Mouse (Mus musculus) forebrain, postnatal 0 days (tissue): ENCODE measurements around the gene Dll1. TPM values are rescaled to one million over a fixed set of nuclear protein-coding genes. Genes with fewer than 3 reads are reported as not detected.

Experiments used
- ATAC-seq: fragments of 200-750 bp; cut with Nextera tagmentation; 2 replicates; pipeline ENCODE4 v1.8.0; 2017; ENCODE audit warnings: mild to moderate bottlenecking, moderate library complexity
- DNase-seq: peaks from one replicate; pipeline ENCODE4 v3.0.0-alpha.2; 2015
- H3K27ac ChIP-seq: fragments of 300-500 bp; sonication (generic); 2 replicates; pipeline ENCODE4 v1.5.1; 2014; ENCODE audit warnings: low read depth, mild to moderate bottlenecking, antibody characterized with exemption, low read length, moderate library complexity, mixed read lengths
- H3K27me3 ChIP-seq: fragments of 300-500 bp; sonication (generic); 2 replicates; pipeline ENCODE4 v1.6.1; 2014; ENCODE audit warnings: mild to moderate bottlenecking, low read length, mixed read lengths; ENCODE audit not compliant: insufficient read depth
- H3K36me3 ChIP-seq: fragments of 300-500 bp; sonication (generic); 2 replicates; pipeline ENCODE4 v1.6.1; 2014; ENCODE audit warnings: mild to moderate bottlenecking, moderate library complexity; ENCODE audit not compliant: insufficient read depth
- H3K4me1 ChIP-seq: fragments of 300-500 bp; sonication (generic); 2 replicates; pipeline ENCODE4 v1.6.1; 2014; ENCODE audit warnings: antibody characterized with exemption; ENCODE audit not compliant: insufficient read depth
- H3K4me2 ChIP-seq: fragments of 300-500 bp; sonication (generic); 2 replicates; pipeline ENCODE4 v1.6.1; 2014; ENCODE audit warnings: low read depth, mild to moderate bottlenecking, moderate library complexity
- H3K4me3 ChIP-seq: fragments of 300-500 bp; sonication (generic); 2 replicates; pipeline ENCODE4 v1.5.1; 2014; ENCODE audit warnings: low read depth, low read length, mixed read lengths
- H3K9ac ChIP-seq: fragments of 300-500 bp; sonication (generic); 2 replicates; pipeline ENCODE4 v1.6.1; 2014; ENCODE audit warnings: mild to moderate bottlenecking
- H3K9me3 ChIP-seq: fragments of 300-500 bp; sonication (generic); 2 replicates; pipeline ENCODE4 v1.6.1; 2016; ENCODE audit warnings: low read length
- CTCF ChIP-seq: sonication (generic); IDR thresholded peaks from 2 replicates; pipeline ENCODE4 v1.5.1; 2016; ENCODE audit warnings: antibody characterized with exemption, control low read depth, low read depth
- WGBS: fragments of 180-500 bp; shearing (Covaris S2); extraction: QIAGEN DNeasy Blood & Tissue Kit; methylation state at CpG from one replicate; pipeline ENCODE4 v1.1.7; 2014; 5-methylcytosine and 5-hydroxymethylcytosine counted together
- polyA plus RNA-seq: library from polyadenylated mRNA; unstranded; fragments of >200 nt; fragmentation: Nextera tagmentation; extraction: Ambion mirVana; gene quantifications from 2 replicates; pipeline ENCODE4 v1.2.1, GENCODE M21; 2015
- total RNA-seq: library from RNA; depleted of rRNA; stranded (reverse); fragments of >200 nt; gene quantifications from 2 replicates; pipeline ENCODE4 v1.2.3, GENCODE M21; 2014; rRNA removed

Dll1 gene
- 23.5 and 31.9 TPM in 2 replicates for total RNA-seq
- polyA plus RNA-seq: 9.9 and 12.3 TPM in 2 replicates

- peak within 1 kb of the TSS; percentile 90 for H3K27ac ChIP-seq
- peak within 1 kb of the TSS; percentile 81 for H3K4me3 ChIP-seq
- peak within 1 kb of the TSS; percentile 84 for H3K9ac ChIP-seq
- H3K36me3 ChIP-seq: peaks cover 5% of the 10 kb centered on the region; the same call in 1 of the 2 replicates
- DNase-seq: peak; percentile 76
- peak within 1 kb of the TSS; percentile 97 for H3K4me2 ChIP-seq
- no peaks in the 10 kb centered on the region for H3K27me3 ChIP-seq
- TF ChIP-seq CTCF: 0 out of 2 replicates have a peak, but pooled peaks have one; percentile 3
- no peaks in the 10 kb centered on the region for H3K9me3 ChIP-seq
- 3% methylated on average over 36 of the region's 36 CpGs for WGBS
- ATAC-seq: peak; percentile 45
- peaks cover 30% of the 10 kb centered on the region for H3K4me1 ChIP-seq
Observed at GRCm38 (mm10) chr17:15376494-15377181, at the start of gene Dll1. Gene Dll1 (minus strand): TSS chr17:15376872.

DNA sequence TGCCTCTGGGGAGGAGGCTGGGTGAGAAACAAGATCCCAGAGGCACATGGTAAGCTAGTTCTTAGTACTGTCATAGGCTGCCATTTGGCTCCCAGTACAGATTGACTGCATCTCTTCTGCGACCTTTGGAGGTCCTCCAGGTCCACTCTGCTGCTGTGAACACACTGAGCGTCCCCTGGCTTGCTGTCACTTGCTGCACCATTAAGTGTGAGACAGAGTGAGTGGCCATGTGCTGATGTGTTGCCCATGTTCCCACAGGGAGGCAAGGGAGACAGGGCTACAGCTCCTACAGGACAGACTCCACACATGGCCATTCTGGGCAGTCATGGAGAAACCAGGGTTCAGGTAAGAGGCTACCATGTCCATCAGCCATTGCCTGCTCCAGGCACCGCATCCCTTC lies 49.3 kb upstream of the Dll1 start:
- no peak overlapping the region for H3K4me3 ChIP-seq
- H3K27ac ChIP-seq: no peak overlapping the region
- DNase-seq (no peak), ATAC-seq (no peak)
- H3K27me3 ChIP-seq: no peaks in the 10 kb centered on the region
- H3K9me3 ChIP-seq: no peaks in the 10 kb centered on the region
- H3K36me3 ChIP-seq: peaks cover 88% of the 10 kb centered on the region
- no peak overlapping the region for H3K4me2 ChIP-seq
- H3K4me1 ChIP-seq: no peaks in the 10 kb centered on the region
- H3K9ac ChIP-seq: no peak overlapping the region
- 95% methylated on average over 3 of the region's 3 CpGs for WGBS
- TF ChIP-seq CTCF: no peak

DNA sequence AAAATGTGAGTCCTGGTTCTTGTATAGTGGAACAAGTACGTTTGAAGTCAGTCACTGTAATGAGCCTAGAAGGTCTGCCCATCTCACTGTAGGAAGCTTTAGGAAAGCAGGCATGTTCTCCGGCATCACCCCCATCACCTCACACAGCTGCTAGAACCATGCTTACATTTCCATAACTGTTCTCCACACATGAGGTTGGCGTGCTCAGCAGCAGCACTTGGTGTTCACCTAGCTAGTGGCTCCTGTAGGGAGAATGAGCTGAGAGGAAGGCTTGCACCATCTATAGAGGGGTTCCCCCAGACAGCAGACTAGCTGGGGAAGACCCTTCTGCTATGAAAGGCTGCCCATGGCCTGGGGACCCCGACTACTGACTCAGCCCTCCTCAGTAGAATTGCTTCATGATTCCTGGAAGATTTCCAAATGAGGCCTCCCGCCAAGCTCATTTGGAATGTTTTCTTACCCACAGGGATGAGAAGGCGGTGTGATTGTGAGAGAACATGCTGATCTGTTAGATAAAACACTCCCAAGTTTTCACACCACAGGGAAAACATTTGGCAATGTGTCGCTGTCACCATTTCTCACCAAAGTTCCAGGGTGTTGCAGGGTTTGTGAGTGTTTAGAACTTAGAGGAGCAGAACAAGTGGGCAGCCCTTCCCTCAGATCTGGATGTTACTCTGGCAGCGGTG lies 46.6 kb upstream of the Dll1 start:
- ATAC-seq: no peak
- H3K4me2 ChIP-seq: no peak overlapping the region
- peak; percentile 27 for DNase-seq
- H3K9ac ChIP-seq: no peak overlapping the region
- TF ChIP-seq CTCF: no peak
- H3K27me3 ChIP-seq: no peaks in the 10 kb centered on the region
- no peaks in the 10 kb centered on the region for H3K4me1 ChIP-seq
- peaks cover 89% of the 10 kb centered on the region for H3K36me3 ChIP-seq
- 55% methylated on average over 8 of the region's 8 CpGs for WGBS
- no peak overlapping the region for H3K27ac ChIP-seq
- no peak overlapping the region for H3K4me3 ChIP-seq
- no peaks in the 10 kb centered on the region for H3K9me3 ChIP-seq

DNA sequence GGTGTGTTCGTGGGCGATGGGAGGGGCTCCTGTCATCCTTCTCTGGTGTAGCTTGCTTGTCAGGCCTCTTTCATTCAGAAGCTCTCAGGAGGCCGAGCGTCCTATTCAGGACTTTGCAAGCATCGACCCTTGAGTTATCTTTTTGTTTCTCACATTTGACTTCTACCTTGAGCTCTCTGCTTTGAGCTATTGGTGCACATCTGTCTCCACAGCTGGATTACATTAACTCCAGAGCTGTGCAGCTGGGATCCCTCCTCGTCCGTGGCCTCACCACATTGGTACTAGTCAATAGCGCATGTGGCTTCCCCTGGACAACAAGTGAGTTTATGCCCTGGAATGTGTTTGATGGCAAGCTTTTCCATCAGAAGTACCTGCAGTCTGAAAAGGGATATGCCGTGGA lies 46.0 kb upstream of the Dll1 start:
- Histone ChIP-seq H3K27me3 (no peaks in the 10 kb centered on the region), H3K4me3 (no peak overlapping the region), H3K4me1 (no peaks in the 10 kb centered on the region), H3K9me3 (no peaks in the 10 kb centered on the region), H3K4me2 (no peak overlapping the region), H3K27ac (no peak overlapping the region), H3K36me3 (peaks cover 90% of the 10 kb centered on the region), H3K9ac (no peak overlapping the region)
- 94% methylated on average over 9 of the region's 9 CpGs for WGBS
- no peak for DNase-seq
- ATAC-seq: no peak
- no peak for TF ChIP-seq CTCF

DNA sequence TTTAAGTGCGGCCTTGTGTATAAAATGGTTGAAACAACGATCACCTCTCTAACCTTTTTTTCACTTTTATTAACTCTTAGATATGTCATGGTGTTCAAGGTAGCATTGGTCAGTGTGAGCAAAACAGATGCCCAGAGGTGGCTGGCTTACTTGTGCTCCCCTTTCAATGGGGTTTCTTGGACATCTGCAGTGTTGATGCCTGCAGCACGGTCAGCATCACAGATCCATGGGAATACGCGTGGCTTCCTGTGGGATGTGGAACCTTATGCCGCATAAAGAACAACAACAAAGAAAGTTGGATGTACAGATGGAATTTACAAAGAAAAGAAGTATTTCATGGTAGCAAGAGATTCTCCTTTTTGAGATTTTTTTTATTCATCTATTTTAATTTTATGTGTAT lies 44.8 kb upstream of the Dll1 start:
- Histone ChIP-seq H3K27ac (no peak overlapping the region), H3K9ac (no peak overlapping the region), H3K9me3 (no peaks in the 10 kb centered on the region), H3K4me2 (no peak overlapping the region), H3K36me3 (peaks cover 92% of the 10 kb centered on the region), H3K4me3 (no peak overlapping the region), H3K27me3 (no peaks in the 10 kb centered on the region), H3K4me1 (no peaks in the 10 kb centered on the region)
- TF ChIP-seq CTCF: no peak
- DNase-seq: no peak
- no peak for ATAC-seq
- 95% methylated on average over 6 of the region's 6 CpGs for WGBS

DNA sequence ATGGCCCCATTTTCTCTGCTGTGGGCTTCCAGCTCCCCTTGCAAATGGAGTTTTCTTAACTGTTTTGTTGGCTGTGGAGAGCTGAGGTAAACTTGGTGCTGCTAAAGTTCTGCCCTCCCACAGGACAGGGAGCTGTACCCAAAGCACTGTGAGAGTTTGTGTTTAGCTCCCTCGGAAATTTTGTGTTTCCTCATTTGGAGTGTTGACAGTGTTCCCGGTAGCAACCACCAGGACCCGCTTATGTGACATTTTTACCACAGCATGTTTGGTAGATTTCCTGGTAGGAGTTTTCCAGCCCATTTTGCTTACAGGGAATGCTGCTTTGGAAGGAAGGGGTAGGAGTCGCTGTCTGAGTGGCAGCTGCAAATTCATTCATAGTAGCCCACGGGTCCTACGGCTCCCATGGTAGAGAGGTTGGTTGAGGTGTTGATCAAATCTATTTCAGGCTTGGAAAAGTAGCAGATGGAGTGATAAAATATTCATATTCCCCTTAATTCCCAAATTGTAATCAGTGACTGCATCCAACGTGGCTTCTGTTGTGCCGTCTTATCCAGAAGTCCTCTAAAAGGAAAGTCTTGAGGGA lies 43.4 kb upstream of the Dll1 start:
- no peak; the same call in 1 of the 2 replicates for TF ChIP-seq CTCF
- Histone ChIP-seq H3K9me3 (no peaks in the 10 kb centered on the region), H3K4me2 (no peak overlapping the region), H3K27me3 (no peaks in the 10 kb centered on the region), H3K4me3 (no peak overlapping the region), H3K9ac (no peak overlapping the region), H3K36me3 (peaks cover 93% of the 10 kb centered on the region), H3K4me1 (no peaks in the 10 kb centered on the region), H3K27ac (no peak overlapping the region)
- ATAC-seq (peak; percentile 73), DNase-seq (peak; percentile 26)
- WGBS: 62% methylated on average over 8 of the region's 8 CpGs

DNA sequence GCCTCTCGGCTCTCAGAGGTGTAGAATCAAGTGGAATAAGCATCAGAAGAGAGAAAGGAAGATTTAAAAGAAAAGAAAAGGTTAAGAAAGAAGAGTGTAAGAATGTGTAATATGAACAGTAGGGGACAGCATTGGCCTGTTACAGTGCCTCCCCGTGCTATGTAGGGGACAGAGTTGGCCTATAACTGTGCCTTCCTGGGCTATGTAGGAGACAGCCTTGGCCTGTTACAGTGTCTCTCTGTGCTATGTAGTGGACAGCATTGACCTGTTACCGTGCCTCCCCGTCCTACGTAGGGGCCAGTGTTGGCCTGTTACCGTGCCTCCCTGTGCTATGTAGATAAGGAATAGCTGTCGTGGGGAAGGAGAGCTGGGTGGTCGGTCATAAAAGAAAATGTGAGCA lies 42.9 kb upstream of the Dll1 start:
- H3K9me3 ChIP-seq: no peaks in the 10 kb centered on the region
- H3K4me1 ChIP-seq: no peaks in the 10 kb centered on the region
- peaks cover 94% of the 10 kb centered on the region for H3K36me3 ChIP-seq
- no peak overlapping the region for H3K27ac ChIP-seq
- peak; percentile 50 for TF ChIP-seq CTCF
- no peak overlapping the region for H3K9ac ChIP-seq
- 88% methylated on average over 8 of the region's 8 CpGs for WGBS
- DNase-seq (no peak), ATAC-seq (0 out of 2 replicates have a peak, but pooled peaks have one; percentile 40)
- H3K4me3 ChIP-seq: no peak overlapping the region
- H3K4me2 ChIP-seq: no peak overlapping the region
- H3K27me3 ChIP-seq: no peaks in the 10 kb centered on the region
